Mouse (Mus musculus): ENCODE measurements around the gene Slc15a1. TPM values are rescaled to one million over a fixed set of nuclear protein-coding genes. Genes with fewer than 3 reads are reported as not detected.

The Slc15a1 gene
- total and polyA plus RNA-seq, 3 experiments: not detected

DNA sequence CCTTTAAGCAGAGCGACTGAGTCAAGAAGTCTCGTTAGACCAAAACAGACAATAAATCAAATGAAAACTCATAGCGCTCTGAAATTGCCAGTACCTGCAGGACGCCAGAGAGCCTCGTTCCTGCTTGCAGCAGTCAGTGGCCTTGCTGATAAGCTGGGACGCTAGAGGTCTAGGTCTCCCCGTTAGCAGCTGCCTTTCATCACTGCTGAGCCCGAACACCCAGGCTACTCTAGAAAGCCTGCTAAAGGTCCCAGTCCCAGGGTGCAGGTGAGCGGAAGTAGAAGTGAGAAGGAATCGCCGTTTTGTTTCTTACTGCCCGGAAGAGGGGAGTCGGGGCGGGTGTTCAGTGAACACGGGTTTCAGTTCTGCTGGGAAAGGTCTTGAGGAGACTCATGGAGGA lies 49.1 kb downstream of the Slc15a1 start:
- H3K9ac ChIP-seq (ENCODE audit: low read depth, low read length): no peak overlapping the region

DNA sequence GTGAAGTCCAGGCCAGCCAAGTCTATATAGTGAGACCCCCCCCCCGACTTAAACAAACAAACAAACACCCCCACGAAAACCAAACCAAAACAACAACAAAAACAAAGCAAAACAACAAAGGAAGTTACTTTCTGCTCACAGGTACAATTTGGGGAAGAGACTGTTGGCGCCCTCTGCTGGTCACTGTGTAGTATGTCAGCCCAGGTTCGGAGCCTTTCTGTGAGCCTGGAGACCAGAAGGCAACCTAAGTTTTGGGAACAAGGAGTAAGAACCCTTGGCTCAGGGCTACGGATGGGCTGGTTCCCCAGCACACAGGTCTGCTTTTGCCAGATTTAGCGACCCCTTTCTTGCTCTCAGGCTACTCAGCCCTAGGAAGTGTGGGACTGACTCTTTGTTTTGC lies 49.5 kb downstream of the Slc15a1 start:
- H3K79me2 ChIP-seq (replicated peaks; ENCODE audit: control insufficient read depth, insufficient read depth, low read length): no peaks in the 10 kb centered on the region
- intact Hi-C loops (cut with DNase I): loop anchor here (2.0 to 5.0 kb wide), 2 partner anchors 122 to 623 kb away; no protein-coding TSS in a partner anchor
- 3% methylated on average over 6 of the region's 6 CpGs for WGBS

More for the DNA sequence above, 49.1 kb downstream of the Slc15a1 start:
- no peak for DNase-seq
- no peak overlapping the region for H3K4me3 ChIP-seq
- intact Hi-C loops (cut with DNase I): loop anchor here (2.0 to 5.0 kb wide), 2 partner anchors 121 to 623 kb away; no protein-coding TSS in a partner anchor
- no peak overlapping the region for H3K27ac ChIP-seq
- H3K4me1 ChIP-seq (ENCODE audit: control insufficient read depth, insufficient read depth, low read length): no peaks in the 10 kb centered on the region; the same call in 1 of the 2 replicates
- TF ChIP-seq POLR2A (IDR thresholded peaks at IDR 0.05; ENCODE audit: insufficient read depth, low read depth, low read length): no peak
- TF ChIP-seq EP300 (IDR thresholded peaks at IDR 0.05; ENCODE audit: insufficient read depth, low read depth, low read length): no peak
- no peak for TF ChIP-seq CTCF (IDR thresholded peaks at IDR 0.05)
- H3K36me3 ChIP-seq (ENCODE audit: control insufficient read depth, insufficient read depth, low read length): no peaks in the 10 kb centered on the region
- WGBS: 75% methylated on average over 15 of the region's 15 CpGs
- H3K79me2 ChIP-seq (replicated peaks; ENCODE audit: control insufficient read depth, insufficient read depth, low read length): no peaks in the 10 kb centered on the region
- H3K27me3 ChIP-seq (ENCODE audit: control insufficient read depth, insufficient read depth, low read length): no peaks in the 10 kb centered on the region

DNA sequence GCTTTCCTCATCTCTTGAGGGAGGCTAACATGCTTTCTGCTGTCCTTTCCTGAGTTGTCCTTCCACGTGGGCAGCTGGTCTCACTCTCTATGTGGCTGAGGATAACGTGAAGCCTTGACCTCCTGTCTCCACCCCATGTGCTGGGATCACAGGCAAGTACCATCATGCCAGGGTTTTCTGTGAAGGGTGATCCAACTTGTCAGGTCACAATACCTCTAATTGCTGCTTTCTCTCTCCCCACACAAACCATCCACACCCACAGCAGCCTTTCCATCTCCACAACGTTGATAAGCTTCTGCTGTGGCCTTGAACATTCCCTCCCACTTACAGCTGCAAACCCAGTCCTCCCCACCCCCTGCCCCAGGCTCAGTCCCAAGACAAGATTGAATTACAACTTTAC lies 51.9 kb downstream of the Slc15a1 start:
- intact Hi-C loops (cut with DNase I): loop anchor here (5.0 kb wide), 1 partner anchor 191 kb away; no protein-coding TSS in a partner anchor
- DNase-seq: no peak
- H3K4me1 ChIP-seq (ENCODE audit: control insufficient read depth, insufficient read depth, low read length): peaks cover 2% of the 10 kb centered on the region; the same call in 1 of the 2 replicates
- H3K4me3 ChIP-seq: no peak overlapping the region
- H3K79me2 ChIP-seq (replicated peaks; ENCODE audit: control insufficient read depth, insufficient read depth, low read length): no peaks in the 10 kb centered on the region
- no peak overlapping the region for H3K27ac ChIP-seq
- no peaks in the 10 kb centered on the region for H3K36me3 ChIP-seq (ENCODE audit: control insufficient read depth, insufficient read depth, low read length)
- no peaks in the 10 kb centered on the region for H3K27me3 ChIP-seq (ENCODE audit: control insufficient read depth, insufficient read depth, low read length)
- WGBS: 56% methylated on average over 3 of the region's 3 CpGs
- TF ChIP-seq EP300 (IDR thresholded peaks at IDR 0.05; ENCODE audit: insufficient read depth, low read depth, low read length) (no peak), POLR2A (IDR thresholded peaks at IDR 0.05; ENCODE audit: insufficient read depth, low read depth, low read length) (no peak), CTCF (IDR thresholded peaks at IDR 0.05) (no peak)
- H3K9ac ChIP-seq (ENCODE audit: low read depth, low read length): no peak overlapping the region

More for the DNA sequence above, 49.5 kb downstream of the Slc15a1 start:
- Histone ChIP-seq H3K27ac (no peak overlapping the region), H3K9ac (ENCODE audit: low read depth, low read length) (no peak overlapping the region), H3K4me3 (no peak overlapping the region), H3K36me3 (ENCODE audit: control insufficient read depth, insufficient read depth, low read length) (no peaks in the 10 kb centered on the region), H3K27me3 (ENCODE audit: control insufficient read depth, insufficient read depth, low read length) (no peaks in the 10 kb centered on the region), H3K4me1 (ENCODE audit: control insufficient read depth, insufficient read depth, low read length) (peaks cover 2% of the 10 kb centered on the region; the same call in 1 of the 2 replicates)
- TF ChIP-seq CTCF (IDR thresholded peaks at IDR 0.05) (peak; percentile 83), POLR2A (IDR thresholded peaks at IDR 0.05; ENCODE audit: insufficient read depth, low read depth, low read length) (no peak), EP300 (IDR thresholded peaks at IDR 0.05; ENCODE audit: insufficient read depth, low read depth, low read length) (0 out of 2 replicates have a peak, but pooled peaks have one; percentile 26)
- peak; percentile 64 to 71 for DNase-seq

DNA sequence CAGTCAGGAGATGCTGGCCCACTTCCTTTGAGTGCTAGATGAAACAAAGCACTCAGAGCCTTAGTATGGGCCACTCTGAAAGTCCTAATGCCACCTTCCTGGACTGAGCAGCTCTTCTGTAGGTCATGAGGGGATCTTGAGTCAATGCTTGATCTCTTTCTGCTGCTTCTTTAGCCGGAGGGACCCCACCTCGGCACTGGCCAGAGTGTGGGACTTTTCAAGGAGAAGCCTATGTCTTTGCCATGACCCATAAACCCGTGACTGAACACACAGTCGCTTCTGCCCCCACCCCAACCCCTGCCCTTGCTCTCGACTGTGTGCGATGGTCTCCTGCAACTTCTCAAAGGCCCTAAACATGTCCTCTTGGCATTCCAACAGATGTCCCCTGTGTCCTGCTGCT lies 52.8 kb downstream of the Slc15a1 start:
- Histone ChIP-seq H3K79me2 (replicated peaks; ENCODE audit: control insufficient read depth, insufficient read depth, low read length) (no peaks in the 10 kb centered on the region), H3K36me3 (ENCODE audit: control insufficient read depth, insufficient read depth, low read length) (no peaks in the 10 kb centered on the region), H3K27me3 (ENCODE audit: control insufficient read depth, insufficient read depth, low read length) (no peaks in the 10 kb centered on the region), H3K4me1 (ENCODE audit: control insufficient read depth, insufficient read depth, low read length) (peaks cover 2% of the 10 kb centered on the region; the same call in 1 of the 2 replicates), H3K27ac (no peak overlapping the region), H3K4me3 (no peak overlapping the region), H3K9ac (ENCODE audit: low read depth, low read length) (no peak overlapping the region)
- 81% methylated on average over 6 of the region's 6 CpGs for WGBS
- intact Hi-C loops (cut with DNase I): loop anchor here (5.0 kb wide), 1 partner anchor 190 kb away; no protein-coding TSS in a partner anchor
- no peak for DNase-seq
- TF ChIP-seq POLR2A (IDR thresholded peaks at IDR 0.05; ENCODE audit: insufficient read depth, low read depth, low read length) (no peak), CTCF (IDR thresholded peaks at IDR 0.05) (no peak), EP300 (IDR thresholded peaks at IDR 0.05; ENCODE audit: insufficient read depth, low read depth, low read length) (no peak)

DNA sequence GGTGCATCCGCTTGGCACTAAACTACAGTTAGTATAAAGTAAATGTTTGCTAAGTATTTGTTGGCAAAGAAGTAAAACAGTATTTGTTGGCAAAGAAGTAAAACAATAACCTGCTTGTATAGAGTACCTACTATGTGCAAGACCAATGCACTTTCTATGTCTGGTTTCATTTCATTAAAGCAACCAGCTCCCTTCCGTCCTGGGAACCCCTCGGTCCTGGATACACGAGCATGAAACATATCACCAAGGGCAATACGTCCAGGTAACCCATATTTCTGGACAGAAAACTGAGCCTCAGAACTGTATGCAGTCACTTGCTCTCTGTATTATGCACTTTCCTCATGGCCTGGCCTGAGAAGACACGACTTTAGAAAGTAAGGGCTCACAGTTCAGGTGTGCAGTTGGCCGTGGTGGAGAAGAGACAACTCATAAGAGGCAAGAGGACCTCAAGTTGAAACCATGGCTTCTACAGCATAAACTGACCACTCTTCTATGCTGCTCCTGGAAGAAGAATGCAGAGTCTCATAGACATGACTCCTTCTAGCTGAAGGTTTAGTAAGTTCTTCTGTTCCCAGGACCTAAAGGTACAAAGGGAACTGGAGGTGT lies 53.5 kb downstream of the Slc15a1 start:
- no peak for DNase-seq
- no peaks in the 10 kb centered on the region for H3K79me2 ChIP-seq (replicated peaks; ENCODE audit: control insufficient read depth, insufficient read depth, low read length)
- no peaks in the 10 kb centered on the region for H3K27me3 ChIP-seq (ENCODE audit: control insufficient read depth, insufficient read depth, low read length)
- H3K9ac ChIP-seq (ENCODE audit: low read depth, low read length): no peak overlapping the region
- 52% methylated on average over 7 of the region's 7 CpGs for WGBS
- H3K27ac ChIP-seq: no peak overlapping the region
- H3K4me1 ChIP-seq (ENCODE audit: control insufficient read depth, insufficient read depth, low read length): peaks cover 2% of the 10 kb centered on the region; the same call in 1 of the 2 replicates
- H3K36me3 ChIP-seq (ENCODE audit: control insufficient read depth, insufficient read depth, low read length): no peaks in the 10 kb centered on the region
- intact Hi-C loops (cut with DNase I): loop anchor here (1.0 to 5.0 kb wide), 2 partner anchors 172 to 189 kb away; no protein-coding TSS in a partner anchor
- TF ChIP-seq POLR2A (IDR thresholded peaks at IDR 0.05; ENCODE audit: insufficient read depth, low read depth, low read length) (no peak), CTCF (IDR thresholded peaks at IDR 0.05) (no peak), EP300 (IDR thresholded peaks at IDR 0.05; ENCODE audit: insufficient read depth, low read depth, low read length) (no peak)
- no peak overlapping the region for H3K4me3 ChIP-seq

All from heart, adult 2 months (tissue).